Mouse (Mus musculus) kidney, adult 2 months (tissue): Measurements from ENCODE around the gene Ptpn1.

ENCODE experiments used
- CTCF ChIP-seq: fragments of 200-500 bp; conservative IDR thresholded peaks from 2 replicates; pipeline ENCODE4 v1.5.1; 2011; ENCODE audit warnings: low read depth, mild to moderate bottlenecking, control low read depth, low read length, moderate library complexity, mixed read lengths; ENCODE audit not compliant: insufficient read depth, insufficient read length
- POLR2A ChIP-seq: fragments of 200-500 bp; IDR thresholded peaks from one replicate; pipeline ENCODE4 v1.6.1; 2011; ENCODE audit warnings: low read depth, low read length, control low read depth

DNA sequence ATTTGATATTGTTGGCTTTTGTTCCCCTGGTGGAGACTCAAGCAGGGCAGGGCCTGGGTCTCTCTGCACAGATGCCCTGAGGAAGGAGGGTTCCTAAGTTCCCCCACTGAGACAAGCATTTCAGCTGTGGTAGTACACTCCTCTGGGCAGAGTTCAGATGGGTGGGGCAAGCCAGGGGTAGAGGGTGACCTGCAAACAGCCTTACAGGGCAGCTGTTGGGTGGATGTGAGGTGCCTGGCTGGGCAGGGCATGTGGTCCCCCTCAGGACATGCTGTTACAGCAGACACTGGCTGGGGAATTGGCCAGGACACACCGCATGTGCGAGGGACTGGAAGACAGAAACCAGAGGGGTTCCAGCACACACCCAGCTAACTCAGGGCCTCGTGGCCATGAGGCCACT lies 73.1 kb downstream of the Ptpn1 start:
- TF ChIP-seq CTCF (no peak), POLR2A (no peak)
